28 mouse cellular contexts compared by ENCODE assay signal in the genomic region with DNA sequence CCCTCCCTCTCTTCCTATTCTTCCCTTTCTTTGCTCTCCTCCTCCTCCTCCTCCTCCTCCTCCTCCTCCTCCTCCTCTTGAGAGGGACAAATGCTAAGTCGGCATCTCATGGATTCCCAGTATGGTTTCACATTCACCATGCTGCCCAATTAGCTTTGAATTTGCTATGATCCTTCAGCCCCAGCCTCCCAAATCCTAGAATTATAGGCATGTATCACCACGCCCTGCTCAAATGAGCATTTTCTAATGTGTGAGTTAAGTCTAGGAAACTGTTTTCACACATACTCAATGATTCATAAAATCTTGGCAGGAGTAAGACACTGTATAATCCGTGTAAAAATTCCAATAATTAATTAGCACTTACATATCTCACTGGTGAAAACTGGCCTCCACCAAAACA.
"Had no signal": no experiment of that assay in that cellular context is flagged by ENCODE, and none has a peak within 500 bp of the region (broad histone marks: within the 10 kb centered on the region; RNA-seq: fewer than 3 reads in every experiment).

No protein-coding gene starts in this region.

- H3K4me2 ChIP-seq: heart, embryonic 11.5 days; heart, embryonic 13.5 days; heart, embryonic 15.5 days; hindbrain, embryonic 14.5 days; intestine, embryonic 15.5 days; kidney, embryonic 15.5 days; limb, embryonic 12.5 days; liver, embryonic 11.5 days; liver, embryonic 13.5 days; liver, embryonic 15.5 days had no signal

- H3K4me3 ChIP-seq: heart, embryonic 13.5 days; heart, embryonic 15.5 days; intestine, embryonic 15.5 days; kidney, embryonic 15.5 days; limb, embryonic 12.5 days; liver, embryonic 13.5 days; liver, embryonic 15.5 days had no signal

- H3K9ac ChIP-seq: heart, embryonic 13.5 days; heart, embryonic 15.5 days; hindbrain, embryonic 14.5 days; intestine, embryonic 15.5 days; kidney, embryonic 15.5 days; limb, embryonic 12.5 days; liver, embryonic 13.5 days; liver, embryonic 15.5 days; liver, postnatal 0 days had no signal

- H3K36me3 ChIP-seq: heart, embryonic 13.5 days; heart, embryonic 15.5 days; intestine, embryonic 15.5 days; kidney, embryonic 15.5 days; limb, embryonic 12.5 days; liver, embryonic 13.5 days; liver, embryonic 15.5 days had no signal

- H3K9me3 ChIP-seq: heart, embryonic 13.5 days; heart, embryonic 15.5 days; intestine, embryonic 15.5 days; kidney, embryonic 15.5 days; limb, embryonic 12.5 days; liver, embryonic 13.5 days; liver, embryonic 15.5 days had no signal

- ATAC-seq: hindbrain, embryonic 16.5 days; inflammation-experienced regulatory T-cells, adult 6 months; intestine, embryonic 15.5 days; intestine, postnatal 0 days; liver, postnatal 0 days had no signal

- H3K27me3 ChIP-seq: heart, embryonic 13.5 days; heart, embryonic 15.5 days; intestine, embryonic 15.5 days; kidney, embryonic 15.5 days; limb, embryonic 12.5 days; liver, embryonic 13.5 days; liver, embryonic 15.5 days had no signal

- H3K4me1 ChIP-seq: heart, embryonic 15.5 days; intestine, embryonic 15.5 days; liver, embryonic 13.5 days; liver, embryonic 15.5 days had no signal

- DNase-seq: gastrocnemius, postnatal 14 days; gastrocnemius, postnatal 36 days; heart, adult 18-20 months; heart, postnatal 14 days; heart, postnatal 36 days; kidney, adult 18-20 months; kidney, adult 8-10 months; kidney, postnatal 14 days; kidney, postnatal 36 days; layer of hippocampus, adult 9-11 months; layer of hippocampus, postnatal 36 days; left cerebral cortex, postnatal 4 days; liver; liver, embryonic 13.5 days; liver, postnatal 0 days had no signal

- H3K27ac ChIP-seq: heart, embryonic 13.5 days; heart, embryonic 15.5 days; hindbrain, embryonic 14.5 days; intestine, embryonic 15.5 days; kidney, embryonic 15.5 days; kidney, postnatal 0 days; limb, embryonic 12.5 days; liver, embryonic 13.5 days; liver, embryonic 15.5 days had no signal
